Mouse (Mus musculus) erythroblast, adult 5-6 weeks (primary cell): ENCODE results near the gene Dhrs2. TPM values are rescaled to one million over a fixed set of nuclear protein-coding genes. Genes with fewer than 3 reads are reported as not detected.

Experiments
- ATAC-seq: replicated peaks from 2 replicates; pipeline ENCODE4 v1.8.0; 2016; ENCODE audit warnings: moderate number of reproducible peaks, mild to moderate bottlenecking, moderate TSS enrichment, inconsistent platforms; ENCODE audit not compliant: poor library complexity, low FRiP score, severe bottlenecking
- total RNA-seq, 2 experiments: library from RNA; stranded (forward) in 1 of 2; stranded (reverse) in 1 of 2; fragments of 150-400 nt in 1 of 2; fragments of 200-764, 138-1000 nt in 1 of 2; gene quantifications; 2 replicates each; pipeline versions ENCODE4 v1.2.3 to v1.2.4; 2015 to 2017; ENCODE audit warnings: low replicate concordance in 2 of 2

Dhrs2 gene
- total RNA-seq, 2 experiments from 2014 or later: not detected

DNA sequence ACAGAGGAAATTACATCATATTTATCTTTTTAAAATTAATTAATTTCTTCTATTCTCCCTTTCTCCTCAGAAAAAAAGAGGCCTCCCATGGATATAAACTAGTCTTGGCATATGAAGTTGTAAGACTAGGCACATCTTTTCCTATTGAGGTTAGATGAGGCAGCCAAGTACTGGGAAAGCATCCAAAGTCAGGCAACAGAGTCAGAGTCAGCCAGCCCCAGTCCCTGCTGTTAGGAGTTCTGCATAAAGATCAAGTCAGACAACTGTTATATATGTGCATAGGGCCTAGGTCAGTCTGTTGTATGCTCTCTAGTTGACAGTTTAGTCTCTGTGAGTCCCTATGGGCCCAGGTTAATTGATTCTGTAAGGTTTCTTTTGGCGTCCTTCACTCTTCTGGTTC, 20.9 kb downstream of the Dhrs2 start:
- no peak for ATAC-seq

DNA sequence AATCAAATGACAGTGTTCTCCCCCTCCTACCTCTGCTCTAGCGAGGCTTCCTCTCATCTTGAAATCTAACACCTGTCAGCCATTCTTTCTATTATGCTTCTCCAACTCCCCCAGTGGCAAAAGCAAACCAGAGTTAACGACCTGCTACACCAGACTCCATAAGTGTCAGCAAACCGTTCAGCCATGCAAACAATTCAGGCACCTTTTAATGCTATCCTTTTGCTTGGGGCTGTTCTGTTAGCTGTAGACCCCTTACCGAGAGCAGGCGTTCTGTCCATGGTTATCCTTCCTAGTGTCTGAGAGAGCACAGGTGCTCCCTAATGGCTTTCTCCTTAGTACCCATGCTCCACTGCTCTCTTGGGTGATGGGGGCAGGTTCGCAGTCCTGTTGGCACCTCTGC, 25.4 kb downstream of the Dhrs2 start:
- ATAC-seq: no peak

DNA sequence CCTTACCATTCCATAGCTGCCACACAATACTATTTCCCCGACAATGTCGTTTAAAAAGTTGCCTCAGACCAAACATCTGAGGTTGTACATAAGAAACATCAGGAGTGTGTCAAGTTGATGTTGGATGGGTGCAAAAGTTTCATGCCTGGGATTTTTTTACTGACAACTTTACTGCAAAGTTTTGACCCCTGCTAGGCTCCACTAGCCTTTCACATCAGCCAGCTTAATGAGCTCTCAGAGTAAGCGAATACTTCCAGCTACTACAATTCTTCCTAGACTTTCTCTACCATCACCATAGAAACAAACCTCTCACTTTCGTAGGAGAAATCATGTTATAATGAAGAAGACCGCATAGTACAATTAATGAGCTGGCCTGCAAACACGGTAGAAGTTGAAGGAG, 26.5 kb downstream of the Dhrs2 start:
- no peak for ATAC-seq

DNA sequence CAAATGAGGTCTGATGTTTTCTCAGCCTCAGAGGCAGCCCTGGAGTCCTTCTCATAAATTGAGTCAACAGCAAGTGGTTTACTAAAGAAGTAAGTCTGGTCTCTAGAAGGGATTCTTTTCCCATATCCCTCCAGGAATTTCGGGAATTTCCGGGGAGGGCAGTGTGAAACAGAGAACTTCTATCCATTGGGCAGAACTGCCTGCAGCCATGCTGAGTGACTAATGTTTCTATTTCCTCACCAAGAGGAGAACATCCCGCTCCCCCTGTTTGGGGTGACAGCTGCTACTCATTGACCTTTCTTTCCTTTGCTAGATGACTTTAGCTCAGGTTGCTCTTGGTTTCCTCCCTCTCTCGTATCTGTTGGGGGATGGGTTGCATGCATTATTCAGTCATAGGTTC, 31.8 kb downstream of the Dhrs2 start:
- no peak for ATAC-seq

DNA sequence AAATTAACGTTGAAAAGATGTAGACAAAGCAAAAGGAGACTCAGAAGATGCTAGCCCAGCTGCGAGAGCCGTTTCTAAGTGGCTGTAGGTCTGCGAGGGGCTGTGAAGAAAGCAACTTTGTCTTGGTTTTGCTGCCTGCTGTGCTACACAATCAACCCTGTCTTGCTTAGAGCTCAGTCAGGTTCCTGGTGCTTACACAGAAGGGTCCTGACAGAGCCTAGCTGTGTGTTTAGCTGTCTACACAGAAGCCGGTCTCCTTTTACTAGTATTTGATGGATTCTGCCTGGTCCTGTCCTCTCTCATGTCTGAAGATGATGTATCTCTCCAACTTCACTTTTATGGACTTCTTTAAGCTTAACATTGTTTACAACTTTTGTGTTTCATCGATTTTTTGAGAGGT, 33.6 kb downstream of the Dhrs2 start:
- ATAC-seq: no peak

DNA sequence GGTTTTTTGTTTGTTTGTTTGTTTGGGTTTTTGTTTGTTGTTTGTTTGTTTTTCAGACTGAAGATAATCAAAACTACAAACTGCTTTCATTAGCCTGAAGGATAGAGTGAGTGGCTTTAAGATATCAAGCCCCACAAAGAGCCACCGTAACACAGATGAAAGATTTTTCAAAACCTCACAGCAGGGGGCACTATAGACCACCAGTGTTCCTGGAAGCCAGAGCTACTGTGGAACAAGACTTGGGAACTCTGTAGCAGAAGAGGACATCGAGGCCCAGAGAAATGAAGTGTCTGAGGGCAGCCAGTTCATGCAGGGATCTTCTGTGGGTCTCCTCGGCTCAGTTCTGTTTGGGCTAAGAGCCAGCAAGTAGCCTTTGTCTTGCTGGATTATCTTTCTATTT, 49.4 kb downstream of the Dhrs2 start:
- no peak for ATAC-seq

DNA sequence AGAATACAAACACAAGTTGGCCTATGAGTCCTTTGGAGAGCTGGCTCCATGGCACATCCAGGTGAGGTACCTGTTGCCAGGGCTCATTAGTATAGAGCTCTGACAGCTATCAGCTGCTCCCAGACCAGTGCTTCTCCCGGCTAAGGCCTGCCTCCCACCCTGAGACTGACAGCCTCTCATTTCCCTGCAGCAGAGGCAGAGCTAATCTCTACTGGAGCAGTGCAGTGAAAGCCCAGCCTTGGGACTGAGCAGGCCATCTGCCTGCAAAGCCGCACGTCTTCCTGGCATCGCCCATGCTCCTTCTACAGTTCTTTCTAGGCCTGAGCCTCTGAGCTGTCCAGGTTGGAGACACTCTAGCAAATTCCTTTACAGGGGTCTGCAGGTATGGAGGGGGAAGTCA, 51.2 kb downstream of the Dhrs2 start:
- no peak for ATAC-seq

DNA sequence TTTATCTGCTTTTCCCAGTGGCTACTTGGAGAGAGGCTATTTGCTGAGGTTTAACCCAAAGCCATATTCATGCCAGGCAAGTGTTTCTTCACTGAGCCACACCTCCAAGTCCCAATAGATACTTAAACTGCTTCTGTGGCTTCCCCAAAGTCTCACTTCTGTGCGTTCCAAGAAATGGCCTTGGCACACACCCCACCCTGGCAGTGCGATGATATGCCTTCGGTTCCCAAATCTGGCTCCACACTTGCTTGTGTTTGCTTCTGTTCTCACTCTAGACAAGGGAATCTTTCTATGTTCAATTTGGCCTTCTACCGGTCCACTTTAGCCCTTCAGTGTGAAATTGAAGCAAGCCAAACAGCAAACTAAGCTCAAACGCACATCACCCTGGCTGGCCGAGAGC, 53.0 kb downstream of the Dhrs2 start:
- ATAC-seq: no peak

DNA sequence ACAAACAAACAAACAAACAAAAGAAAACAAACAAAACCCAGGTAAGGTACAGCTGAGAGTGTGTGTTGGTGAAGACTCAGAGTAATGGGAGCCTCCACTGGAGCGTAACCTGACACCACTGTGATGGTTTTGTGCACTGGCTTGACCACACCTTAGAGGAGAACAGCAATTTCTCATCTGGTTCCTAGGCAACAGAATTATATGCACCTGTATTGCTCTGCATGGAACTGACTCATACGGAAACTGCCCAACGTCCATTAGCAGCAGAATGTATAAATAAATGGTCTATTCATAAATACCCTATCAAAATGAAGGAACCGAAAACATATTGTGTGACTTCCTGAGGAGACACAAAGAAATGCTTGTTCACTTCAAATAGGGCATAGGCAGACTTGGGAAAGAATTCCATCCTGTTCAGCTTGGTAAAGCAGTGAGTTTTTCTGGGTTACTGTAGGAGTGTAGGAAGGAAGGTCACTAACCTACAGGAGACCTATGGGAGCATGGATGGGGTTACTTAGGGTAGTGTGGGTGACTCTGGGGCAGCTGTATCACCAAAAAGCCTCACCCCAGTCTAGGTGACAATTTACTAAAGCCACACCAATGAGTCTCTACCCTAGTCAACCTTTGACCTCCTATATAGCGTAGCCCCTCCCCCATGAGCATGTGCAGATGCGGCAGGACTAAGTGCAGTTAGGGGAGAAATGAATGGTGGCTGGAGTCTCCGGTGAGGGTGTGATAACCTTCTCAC, 57.7 kb downstream of the Dhrs2 start:
- ATAC-seq: no peak

Other genes with a start within 250 kb of the Dhrs2 start
- gene Gm17428, start 245.1 kb upstream of the Dhrs2 start, total RNA-seq (2015; ENCODE audit: low replicate concordance): not detected in 2 replicates
- not detected in 2 replicates for gene Gm17428, start 245.1 kb upstream of the Dhrs2 start, total RNA-seq (2017; ENCODE audit: low replicate concordance)
- gene Myh7, start 227.4 kb upstream of the Dhrs2 start, total RNA-seq (2015; ENCODE audit: low replicate concordance): not detected in 2 replicates
- not detected in 2 replicates for gene Myh7, start 227.4 kb upstream of the Dhrs2 start, total RNA-seq (2017; ENCODE audit: low replicate concordance)
- 16.3 and 20.6 TPM in 2 replicates for gene Ngdn, start 206.6 kb upstream of the Dhrs2 start, total RNA-seq (2015; ENCODE audit: low replicate concordance)
- gene Ngdn, start 206.6 kb upstream of the Dhrs2 start, total RNA-seq (2017; ENCODE audit: low replicate concordance): 6.0 and 11.4 TPM in 2 replicates
- 1.3 and 1.7 TPM in 2 replicates for gene Zfhx2, start 129.7 kb upstream of the Dhrs2 start, total RNA-seq (2015; ENCODE audit: low replicate concordance)
- 0.34 and 0.42 TPM in 2 replicates for gene Zfhx2, start 129.7 kb upstream of the Dhrs2 start, total RNA-seq (2017; ENCODE audit: low replicate concordance)
- 0.19 and 1.7 TPM in 2 replicates for gene Thtpa, start 127.2 kb upstream of the Dhrs2 start, total RNA-seq (2015; ENCODE audit: low replicate concordance)
- gene Thtpa, start 127.2 kb upstream of the Dhrs2 start, total RNA-seq (2017; ENCODE audit: low replicate concordance): 1.4 and 1.6 TPM in 2 replicates
- gene Ap1g2, start 115.4 kb upstream of the Dhrs2 start, total RNA-seq (2015; ENCODE audit: low replicate concordance): 1.7 and 5.9 TPM in 2 replicates
- 2.5 and 3.7 TPM in 2 replicates for gene Ap1g2, start 115.4 kb upstream of the Dhrs2 start, total RNA-seq (2017; ENCODE audit: low replicate concordance)
- gene Jph4, start 105.1 kb upstream of the Dhrs2 start, total RNA-seq (2015; ENCODE audit: low replicate concordance): not detected in 2 replicates
- not detected in 2 replicates for gene Jph4, start 105.1 kb upstream of the Dhrs2 start, total RNA-seq (2017; ENCODE audit: low replicate concordance)